Mouse (Mus musculus) spleen, adult 2 months (tissue): Measurements from ENCODE around the gene Phlda2.

Experiments used
- CTCF ChIP-seq: fragments of 200-500 bp; IDR thresholded peaks from 2 replicates; pipeline ENCODE4 v1.5.1; 2011; ENCODE audit warnings: mild to moderate bottlenecking, inconsistent platforms; ENCODE audit not compliant: insufficient read depth, insufficient read length, insufficient replicate concordance; ENCODE audit errors: extremely low read depth
- POLR2A ChIP-seq: fragments of 200-500 bp; IDR thresholded peaks from 2 replicates; pipeline ENCODE4 v1.6.1; 2011; ENCODE audit warnings: low read depth, low read length, inconsistent platforms

DNA sequence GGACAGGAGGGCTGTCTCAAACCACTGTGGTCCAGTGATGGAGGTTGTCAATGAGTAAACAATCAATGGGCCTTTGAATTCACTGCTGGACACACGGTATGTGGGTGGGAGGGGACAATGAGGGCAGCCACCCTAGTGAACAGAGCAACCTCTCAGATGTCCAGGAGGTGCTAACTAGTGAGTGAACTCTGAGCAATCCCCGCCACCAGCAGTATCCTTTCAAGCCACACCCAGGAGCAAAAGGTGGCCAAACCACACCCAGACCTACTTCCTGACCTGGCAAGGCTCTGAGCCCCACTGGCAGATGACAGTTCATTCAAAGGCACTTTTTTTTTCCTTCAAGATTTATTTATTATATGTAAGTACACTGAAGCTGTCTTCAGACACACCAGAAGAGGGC is 2.0 kb downstream of the Phlda2 start:
- TF ChIP-seq CTCF (no peak), POLR2A (no peak)
